Mouse (Mus musculus) R1 (cell line): Measurements from ENCODE around the gene Smyd3.

ENCODE experiments used
- DNase-seq: peaks from one replicate; pipeline ENCODE4 v3.0.0-alpha.2; 2018; ENCODE audit warnings: low read depth, low spot score

Gene Smyd3

GRCm38 (mm10) chr1:179517713-179518465 lies at the start of gene Smyd3:
Gene Smyd3 (minus strand): TSS chr1:179518041.
- DNase-seq, result peak; percentile 94

- no peak for DNase-seq
Observed at GRCm38 (mm10) chr1:179567558-179567957, 49.7 kb upstream of the Smyd3 start.

- no peak for DNase-seq
Observed at GRCm38 (mm10) chr1:179563926-179564325, 46.1 kb upstream of the Smyd3 start.

GRCm38 (mm10) chr1:179563211-179563610 lies 45.4 kb upstream of the Smyd3 start:
- no peak for DNase-seq

- no peak for DNase-seq
Observed at GRCm38 (mm10) chr1:179560845-179561430, 43.1 kb upstream of the Smyd3 start.

GRCm38 (mm10) chr1:179559446-179560194 lies 41.8 kb upstream of the Smyd3 start:
- peak; percentile 42 for DNase-seq

GRCm38 (mm10) chr1:179556921-179557320 lies 39.1 kb upstream of the Smyd3 start:
- no peak for DNase-seq

- DNase-seq, result no peak
Observed at GRCm38 (mm10) chr1:179553949-179554347, 36.1 kb upstream of the Smyd3 start.

- DNase-seq, result no peak
Observed at GRCm38 (mm10) chr1:179553197-179553948, 35.5 kb upstream of the Smyd3 start.

GRCm38 (mm10) chr1:179552751-179553150 lies 34.9 kb upstream of the Smyd3 start:
- DNase-seq, result peak; percentile 56

- DNase-seq, result no peak
Observed at GRCm38 (mm10) chr1:179551921-179552320, 34.1 kb upstream of the Smyd3 start.

GRCm38 (mm10) chr1:179551336-179551735 lies 33.5 kb upstream of the Smyd3 start:
- no peak for DNase-seq

GRCm38 (mm10) chr1:179548996-179549752 lies 31.3 kb upstream of the Smyd3 start:
- DNase-seq, result no peak

- DNase-seq, result no peak
Observed at GRCm38 (mm10) chr1:179548220-179548619, 30.4 kb upstream of the Smyd3 start.

- no peak for DNase-seq
Observed at GRCm38 (mm10) chr1:179547176-179547575, 29.3 kb upstream of the Smyd3 start.

- DNase-seq, result no peak
Observed at GRCm38 (mm10) chr1:179546551-179546917, 28.7 kb upstream of the Smyd3 start.

GRCm38 (mm10) chr1:179545768-179546550 lies 28.1 kb upstream of the Smyd3 start, which contains the start of the genes Tfb2m and Cnst:
Gene Tfb2m (minus strand): TSS chr1:179546267.
Gene Cnst (plus strand): TSS chr1:179546370.
- DNase-seq, result peak; percentile 99

- peak; percentile 77 for DNase-seq
Observed at GRCm38 (mm10) chr1:179541502-179541901, 23.7 kb upstream of the Smyd3 start.

- no peak for DNase-seq
Observed at GRCm38 (mm10) chr1:179539887-179540286, 22.0 kb upstream of the Smyd3 start.

- DNase-seq, result no peak
Observed at GRCm38 (mm10) chr1:179539054-179539453, 21.2 kb upstream of the Smyd3 start.
